Mouse (Mus musculus) lung, embryonic 15.5 days (tissue): ENCODE results near the gene Tmem141. TPM values are rescaled to one million over a fixed set of nuclear protein-coding genes. Genes with fewer than 3 reads are reported as not detected.

Experiments
- ATAC-seq: fragments of 200-750 bp; cut with Nextera tagmentation; 2 replicates; pipeline ENCODE4 v1.8.0; 2017; ENCODE audit warnings: moderate number of reproducible peaks, borderline replicate concordance; ENCODE audit not compliant: low FRiP score, low TSS enrichment; ENCODE audit errors: extremely low read depth
- H3K27ac ChIP-seq: fragments of 300-500 bp; sonication (generic); 2 replicates; pipeline ENCODE4 v1.5.1; 2015; ENCODE audit warnings: moderate library complexity, mild to moderate bottlenecking, inconsistent platforms
- H3K27me3 ChIP-seq: fragments of 300-500 bp; sonication (generic); 2 replicates; pipeline ENCODE4 v1.6.1; 2015; ENCODE audit warnings: inconsistent platforms
- H3K36me3 ChIP-seq: fragments of 300-500 bp; sonication (generic); 2 replicates; pipeline ENCODE4 v1.6.1; 2015; ENCODE audit warnings: inconsistent platforms
- H3K4me1 ChIP-seq: fragments of 300-500 bp; sonication (generic); 2 replicates; pipeline ENCODE4 v1.6.1; 2015; ENCODE audit warnings: inconsistent platforms
- H3K4me2 ChIP-seq: fragments of 300-500 bp; sonication (generic); 2 replicates; pipeline ENCODE4 v1.6.1; 2015; ENCODE audit warnings: inconsistent platforms, mild to moderate bottlenecking, moderate library complexity
- H3K4me3 ChIP-seq: fragments of 300-500 bp; sonication (generic); 2 replicates; pipeline ENCODE4 v1.5.1; 2015; ENCODE audit warnings: mild to moderate bottlenecking, inconsistent platforms
- H3K9ac ChIP-seq: fragments of 300-500 bp; sonication (generic); 2 replicates; pipeline ENCODE4 v1.6.1; 2015; ENCODE audit warnings: inconsistent platforms
- H3K9me3 ChIP-seq: fragments of 300-500 bp; sonication (generic); 2 replicates; pipeline ENCODE4 v1.6.1; 2016; ENCODE audit warnings: inconsistent platforms
- WGBS: fragments of 180-500 bp; shearing (Covaris S2); methylation state at CpG from one replicate; pipeline ENCODE4 v1.1.7; 2015; 5-methylcytosine and 5-hydroxymethylcytosine counted together
- polyA plus RNA-seq: library from polyadenylated mRNA; unstranded; fragments of >200 nt; fragmentation: Nextera tagmentation; extraction: Ambion mirVana; gene quantifications from 2 replicates; pipeline ENCODE4 v1.2.1, GENCODE M21; 2015

The Tmem141 gene
- polyA plus RNA-seq, 1 experiment from 2014 or later = 26.8 TPM

DNA sequence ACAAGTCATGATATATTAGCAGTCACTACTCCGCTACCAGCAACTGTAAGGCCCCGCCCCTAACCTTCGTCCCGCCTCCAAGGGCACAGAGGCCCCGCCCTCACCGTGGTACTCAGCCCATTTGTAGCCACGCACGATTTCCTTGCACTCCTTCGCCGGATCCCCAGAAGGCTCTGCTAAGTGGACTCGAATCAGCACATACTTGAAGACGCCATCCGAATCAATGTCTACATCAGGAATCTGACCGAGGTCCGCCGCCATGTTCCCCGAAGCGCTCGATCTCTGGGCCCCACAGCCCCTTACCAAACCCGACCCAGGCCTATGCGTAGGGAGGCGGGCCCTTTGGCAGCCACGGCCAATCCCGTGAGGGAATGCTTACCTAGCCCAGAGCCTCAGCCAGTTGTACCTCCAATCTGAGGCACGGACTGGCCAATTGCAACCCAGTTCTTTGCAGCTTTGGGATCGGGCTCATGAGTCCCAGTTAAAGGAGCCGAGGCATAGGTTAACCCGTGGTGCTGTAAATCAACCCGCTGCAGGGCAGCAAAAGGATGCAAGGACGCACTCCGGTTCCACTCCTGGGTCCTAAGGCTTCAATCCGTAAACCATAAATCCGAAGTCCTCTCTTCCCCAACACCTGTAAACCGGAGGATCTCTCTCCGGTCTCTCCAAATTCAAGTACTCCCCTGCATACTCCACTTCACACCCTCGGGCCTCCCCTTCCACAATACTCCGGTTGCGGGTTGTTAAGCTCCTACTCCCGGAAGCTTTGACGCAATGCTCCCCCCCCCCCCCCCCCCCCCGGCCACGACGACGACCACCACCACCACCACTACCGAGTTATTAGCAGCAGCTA, 47.0 kb downstream of the Tmem141 start, which contains the start of the genes Mamdc4 and Phpt1:
TSS of gene Mamdc4 (minus strand) at position 267 of the 853 bp plus-strand sequence.
TSS of gene Phpt1 (minus strand) at position 646 of the 853 bp plus-strand sequence.
- H3K27me3 ChIP-seq = peaks cover 42% of the 10 kb centered on the region
- no peaks in the 10 kb centered on the region for H3K9me3 ChIP-seq
- peaks cover 57% of the 10 kb centered on the region for H3K4me1 ChIP-seq
- peak within 1 kb of the TSS; percentile 53 for H3K4me3 ChIP-seq
- H3K27ac ChIP-seq = peak within 1 kb of the TSS; percentile 87
- under 1% methylated on average over 45 of the region's 45 CpGs for whole genome bisulfite sequencing
- H3K36me3 ChIP-seq = peaks cover 17% of the 10 kb centered on the region
- H3K9ac ChIP-seq = peak within 1 kb of the TSS; percentile 57
- ATAC-seq = peak; percentile 98
- peak within 1 kb of the TSS; percentile 82 for H3K4me2 ChIP-seq

DNA sequence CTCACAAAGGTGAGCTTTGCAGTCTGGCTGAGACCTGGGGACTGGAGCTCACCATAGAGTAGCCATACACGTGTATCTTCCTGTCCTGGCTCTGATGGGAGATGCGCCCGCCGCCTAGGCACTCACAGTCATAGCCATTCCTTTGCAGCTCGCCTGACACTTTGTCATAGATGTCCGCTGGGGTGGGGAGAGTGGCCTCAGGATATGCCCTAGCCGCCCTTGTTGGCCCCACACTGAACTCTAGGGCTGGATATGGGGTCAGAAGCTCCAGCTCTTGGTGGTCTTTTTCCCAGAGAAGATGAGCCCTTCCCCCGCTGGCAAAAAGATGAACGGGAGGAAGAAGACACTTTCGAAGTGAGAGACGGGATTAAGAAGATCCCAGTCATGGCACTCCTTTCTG, 47.7 kb downstream of the Tmem141 start:
- Histone ChIP-seq H3K27me3 (peaks cover 36% of the 10 kb centered on the region), H3K27ac (0 out of 2 replicates have a peak overlapping the region, but pooled peaks have one; percentile 87), H3K4me1 (peaks cover 51% of the 10 kb centered on the region), H3K9ac (peak overlapping the region; percentile 53), H3K4me2 (peak overlapping the region; percentile 82), H3K4me3 (peak overlapping the region; percentile 53), H3K36me3 (peaks cover 24% of the 10 kb centered on the region), H3K9me3 (no peaks in the 10 kb centered on the region)
- no peak for ATAC-seq
- 17% methylated on average over 11 of the region's 11 CpGs for WGBS

DNA sequence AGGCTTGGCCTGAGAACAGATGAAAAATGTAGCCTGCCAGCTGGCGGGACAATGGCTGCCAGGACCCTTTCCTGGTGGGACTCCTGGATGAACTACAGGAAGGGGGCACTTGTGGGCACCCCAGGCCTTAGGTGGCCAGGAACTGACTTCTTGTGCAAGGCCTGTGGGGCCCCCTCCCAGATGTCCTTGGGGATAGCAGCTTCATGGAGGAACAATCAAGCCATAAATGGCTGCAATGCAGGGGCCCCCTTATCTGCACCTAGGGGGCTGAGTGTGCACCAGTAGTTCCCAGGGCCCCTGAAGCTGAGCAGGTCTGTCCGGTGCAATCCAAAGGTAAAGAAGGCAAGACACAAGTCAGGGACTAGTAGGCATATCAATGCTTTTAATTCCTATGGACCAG, 48.7 kb downstream of the Tmem141 start:
- ATAC-seq = no peak
- no peak overlapping the region for H3K9ac ChIP-seq

DNA sequence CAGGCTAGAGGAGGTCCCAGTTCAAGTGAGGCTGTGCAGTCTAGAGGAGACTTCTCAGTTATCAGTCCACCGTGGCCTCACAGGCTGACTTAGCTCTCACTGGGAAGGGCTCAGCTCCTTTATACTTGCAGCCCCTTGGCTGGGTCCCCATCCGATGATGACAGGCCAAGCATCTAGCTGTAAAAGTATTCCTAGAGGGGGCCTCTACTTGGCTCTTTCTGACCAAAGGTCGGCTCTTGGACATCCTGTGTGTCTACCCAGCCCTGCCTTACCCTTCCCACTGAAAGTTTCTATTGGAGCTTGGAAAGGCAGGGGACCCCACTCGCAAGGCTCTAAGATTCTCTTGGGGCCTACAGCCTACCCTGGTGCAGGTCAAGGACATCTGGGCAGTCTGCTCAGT, 50.6 kb downstream of the Tmem141 start:
- Histone ChIP-seq H3K9ac (no peak overlapping the region), H3K27me3 (peaks cover 7% of the 10 kb centered on the region), H3K27ac (no peak overlapping the region), H3K36me3 (peaks cover 34% of the 10 kb centered on the region), H3K9me3 (no peaks in the 10 kb centered on the region), H3K4me2 (no peak overlapping the region), H3K4me1 (peaks cover 23% of the 10 kb centered on the region), H3K4me3 (no peak overlapping the region)
- ATAC-seq = no peak
- 85% methylated on average over 4 of the region's 4 CpGs for WGBS

More for the DNA sequence above, 48.7 kb downstream of the Tmem141 start:
- peaks cover 40% of the 10 kb centered on the region for H3K4me1 ChIP-seq
- no peak overlapping the region for H3K4me2 ChIP-seq
- peaks cover 25% of the 10 kb centered on the region for H3K27me3 ChIP-seq
- no peak overlapping the region for H3K4me3 ChIP-seq
- H3K36me3 ChIP-seq = peaks cover 34% of the 10 kb centered on the region
- H3K9me3 ChIP-seq = no peaks in the 10 kb centered on the region
- no peak overlapping the region for H3K27ac ChIP-seq
- WGBS = 85% methylated on average over 2 of the region's 2 CpGs

Other genes with a start within 250 kb of the Tmem141 start
- 42.2 and 45.2 TPM in 2 replicates for gene Sapcd2, start 249.7 kb downstream of the Tmem141 start, polyA plus RNA-seq
- gene Entpd2, start 226.1 kb downstream of the Tmem141 start, polyA plus RNA-seq = 2.1 and 3.6 TPM in 2 replicates
- 27.5 and 28.7 TPM in 2 replicates for gene Npdc1, start 222.7 kb downstream of the Tmem141 start, polyA plus RNA-seq
- 0.11 TPM in 1 of 2 replicates, not detected in the other for gene Fut7, start 198.7 kb downstream of the Tmem141 start, polyA plus RNA-seq
- gene Abca2, start 193.3 kb downstream of the Tmem141 start, polyA plus RNA-seq = 4.5 and 4.8 TPM in 2 replicates
- 77.9 and 90.3 TPM in 2 replicates for gene Clic3, start 165.2 kb downstream of the Tmem141 start, polyA plus RNA-seq
- 31.5 and 37.0 TPM in 2 replicates for gene Paxx, start 160.9 kb downstream of the Tmem141 start, polyA plus RNA-seq
- 10.2 and 24.3 TPM in 2 replicates for gene Ptgds, start 152.0 kb downstream of the Tmem141 start, polyA plus RNA-seq
- gene Lcn12, start 128.1 kb downstream of the Tmem141 start, polyA plus RNA-seq = not detected in 2 replicates
- 72.8 and 76.2 TPM in 2 replicates for gene Fbxw5, start 121.3 kb downstream of the Tmem141 start, polyA plus RNA-seq
- 5.8 and 6.6 TPM in 2 replicates for gene C8g, start 120.3 kb downstream of the Tmem141 start, polyA plus RNA-seq
- gene Traf2, start 75.1 kb downstream of the Tmem141 start, polyA plus RNA-seq = 37.1 and 41.3 TPM in 2 replicates
- 311 and 323 TPM in 2 replicates for gene Edf1, start 64.2 kb downstream of the Tmem141 start, polyA plus RNA-seq
- gene Mamdc4, start 47.2 kb downstream of the Tmem141 start, polyA plus RNA-seq = 4.5 and 7.1 TPM in 2 replicates
- 163 and 177 TPM in 2 replicates for gene Phpt1, start 46.8 kb downstream of the Tmem141 start, polyA plus RNA-seq
- 0.09 TPM in 1 of 2 replicates, not detected in the other for gene Ajm1, start 40.2 kb downstream of the Tmem141 start, polyA plus RNA-seq
- 74.0 and 75.2 TPM in 2 replicates for gene Rabl6, start 13.5 kb downstream of the Tmem141 start, polyA plus RNA-seq
- gene Ccdc183, start 4.3 kb downstream of the Tmem141 start, polyA plus RNA-seq = 0.17 and 0.45 TPM in 2 replicates
- gene Fcna, start 6.0 kb upstream of the Tmem141 start, polyA plus RNA-seq = 2.4 and 3.6 TPM in 2 replicates
- gene Lcn8, start 31.1 kb upstream of the Tmem141 start, polyA plus RNA-seq = 0.26 and 0.40 TPM in 2 replicates
- gene Lcn5, start 35.9 kb upstream of the Tmem141 start, polyA plus RNA-seq = not detected in 2 replicates
- gene Lcn6, start 54.8 kb upstream of the Tmem141 start, polyA plus RNA-seq = not detected in 2 replicates
- not detected in 2 replicates for gene Lcn10, start 60.7 kb upstream of the Tmem141 start, polyA plus RNA-seq
- not detected in 2 replicates for gene Obp2a, start 78.0 kb upstream of the Tmem141 start, polyA plus RNA-seq
- gene Bmyc, start 84.7 kb upstream of the Tmem141 start, polyA plus RNA-seq = 64.4 and 69.3 TPM in 2 replicates
- gene Obp2b, start 115.0 kb upstream of the Tmem141 start, polyA plus RNA-seq = not detected in 2 replicates
- gene Lcn3, start 143.6 kb upstream of the Tmem141 start, polyA plus RNA-seq = not detected in 2 replicates
- gene Lcn11, start 155.0 kb upstream of the Tmem141 start, polyA plus RNA-seq = not detected in 2 replicates
- gene Gm13539, start 160.3 kb upstream of the Tmem141 start, polyA plus RNA-seq = not detected in 2 replicates
- not detected in 2 replicates for gene Glt6d1, start 193.8 kb upstream of the Tmem141 start, polyA plus RNA-seq
- not detected in 2 replicates for gene Lcn9, start 201.1 kb upstream of the Tmem141 start, polyA plus RNA-seq
- not detected in 2 replicates for gene Sohlh1, start 225.2 kb upstream of the Tmem141 start, polyA plus RNA-seq
- 0.14 and 0.22 TPM in 2 replicates for gene Kcnt1, start 241.7 kb upstream of the Tmem141 start, polyA plus RNA-seq